Mouse (Mus musculus) ES-E14 (cell line): ENCODE results near the gene Ceacam18. TPM values are rescaled to one million over a fixed set of nuclear protein-coding genes. Genes with fewer than 3 reads are reported as not detected.

ENCODE experiments used
- DNase-seq: peaks from one replicate; pipeline ENCODE4 v3.0.0-alpha.2; 2013; ENCODE audit warnings: low read depth, low spot score
- H3K27ac ChIP-seq: 2 replicates; pipeline ENCODE4 v1.5.1; 2012; ENCODE audit warnings: low read depth, mild to moderate bottlenecking, low read length, moderate library complexity, mixed read lengths; ENCODE audit not compliant: poor library complexity, insufficient read depth, severe bottlenecking
- H3K36me3 ChIP-seq: 2 replicates; pipeline ENCODE4 v1.6.1; 2012; ENCODE audit warnings: mild to moderate bottlenecking, low read length, moderate library complexity, mixed read lengths; ENCODE audit not compliant: control insufficient read depth, poor library complexity, insufficient read depth, severe bottlenecking
- H3K4me1 ChIP-seq, 2 experiments: fragments of 150-350 bp in 1 of 2; sonication (generic) in 1 of 2; 2 replicates each; pipeline ENCODE4 v1.6.1; 2012; ENCODE audit warnings: low read length in 2 of 2, mild to moderate bottlenecking in 1 of 2, mixed read lengths in 1 of 2; ENCODE audit not compliant: control insufficient read depth in 2 of 2, insufficient read depth in 2 of 2, poor library complexity in 1 of 2
- H3K4me3 ChIP-seq, 2 experiments: fragments of 150-350 bp in 1 of 2; sonication (generic) in 1 of 2; 2 replicates each; pipeline ENCODE4 v1.5.1; 2012; ENCODE audit warnings: low read length in 2 of 2, low read depth in 1 of 2, mild to moderate bottlenecking in 1 of 2, mixed read lengths in 1 of 2; ENCODE audit not compliant: insufficient read depth in 1 of 2, poor library complexity in 1 of 2, severe bottlenecking in 1 of 2
- H3K9ac ChIP-seq: 2 replicates; pipeline ENCODE4 v1.6.1; 2012; ENCODE audit warnings: low read depth, mild to moderate bottlenecking, low read length, mixed read lengths; ENCODE audit not compliant: poor library complexity, insufficient read depth, severe bottlenecking
- H3K9me3 ChIP-seq: fragments of 150-350 bp; sonication (generic); 2 replicates; pipeline ENCODE4 v1.6.1; 2012; ENCODE audit warnings: low read depth, mild to moderate bottlenecking, low read length; ENCODE audit not compliant: control insufficient read depth, insufficient read depth
- CHD2 ChIP-seq: IDR thresholded peaks from 2 replicates; pipeline ENCODE4 v1.6.1; 2014; ENCODE audit warnings: mild to moderate bottlenecking, low read depth, low read length, inconsistent platforms
- HCFC1 ChIP-seq: IDR thresholded peaks from 2 replicates; pipeline ENCODE4 v1.6.1; 2012; ENCODE audit warnings: low read length, inconsistent platforms, borderline replicate concordance; ENCODE audit not compliant: insufficient read depth
- MAFK ChIP-seq: IDR thresholded peaks from 2 replicates; pipeline ENCODE4 v1.6.1; 2014; ENCODE audit warnings: mild to moderate bottlenecking, low read depth, low read length, inconsistent platforms; ENCODE audit not compliant: insufficient read depth
- ZC3H11A ChIP-seq: IDR thresholded peaks from 2 replicates; pipeline ENCODE4 v1.6.1; 2012; ENCODE audit warnings: low read depth, mild to moderate bottlenecking, inconsistent platforms, low read length, borderline replicate concordance
- ZNF384 ChIP-seq: IDR thresholded peaks from 2 replicates; pipeline ENCODE4 v1.6.1; 2012; ENCODE audit warnings: low read depth, low read length, inconsistent platforms
- in situ Hi-C, 2 experiments: fragments of 600-800 bp; cut with MboI; formaldehyde crosslinking; loops; one replicate each; pipeline ENCODE4 v1.15.1; 2025; ENCODE audit warnings: low sequenced_read_pairs in 2 of 2, inconsistent platforms in 1 of 2; ENCODE audit not compliant: unreplicated experiment in 2 of 2
- total RNA-seq: library from RNA; depleted of rRNA; stranded (reverse); fragments of 300-350 nt; gene quantifications from 2 replicates; pipeline ENCODE4 v1.2.3, GENCODE M21; 2012

The Ceacam18 gene
- total RNA-seq, 1 experiment = not detected

DNA sequence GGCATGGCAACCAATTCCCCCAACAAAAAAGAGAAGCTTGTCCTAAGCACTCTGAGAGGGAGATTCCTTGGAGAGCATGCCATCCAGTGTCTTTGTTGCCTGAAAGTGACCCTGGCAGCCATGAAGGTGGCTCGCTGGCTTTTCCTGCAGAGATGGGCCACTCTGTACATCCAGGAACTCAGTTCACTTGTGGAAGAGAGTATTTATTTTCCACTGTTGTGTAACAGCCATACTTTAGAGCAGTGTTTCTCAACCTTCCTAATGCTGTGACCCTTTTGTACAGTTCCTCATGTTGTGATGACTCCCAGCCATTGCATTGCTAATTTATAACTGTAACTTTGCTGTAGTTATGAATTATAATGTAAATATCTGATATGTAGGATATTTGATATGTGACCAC lies 2.6 kb downstream of the Ceacam18 start:
- no peaks in the 10 kb centered on the region for H3K9me3 ChIP-seq
- peaks cover 0 to 6% of the 10 kb centered on the region in 2 experiments; a peak in 1 of 4 replicates for H3K4me1 ChIP-seq
- H3K4me3 ChIP-seq = no peak overlapping the region
- no peak overlapping the region for H3K9ac ChIP-seq
- in situ Hi-C loops = no loop called here
- no peak overlapping the region for H3K27ac ChIP-seq
- H3K36me3 ChIP-seq = no peaks in the 10 kb centered on the region
- TF ChIP-seq HCFC1 (no peak), CHD2 (no peak)
- no peak for DNase-seq

- in situ Hi-C loops = no loop called here
- no peak for TF ChIP-seq MAFK
- no peak for TF ChIP-seq ZC3H11A
- TF ChIP-seq ZNF384 = no peak
- TF ChIP-seq HCFC1 = no peak
- TF ChIP-seq CHD2 = no peak
- no peak overlapping the region for H3K27ac ChIP-seq
- no peaks in the 10 kb centered on the region for H3K36me3 ChIP-seq
- no peak overlapping the region for H3K4me3 ChIP-seq
- no peaks in the 10 kb centered on the region for H3K9me3 ChIP-seq
- H3K4me1 ChIP-seq = no peaks in the 10 kb centered on the region; a peak in 1 of 4 replicates
- no peak for DNase-seq
- no peak overlapping the region for H3K9ac ChIP-seq
Measured at GRCm38 (mm10) chr7:43642587-43642986, 8.1 kb downstream of the Ceacam18 start.

DNA sequence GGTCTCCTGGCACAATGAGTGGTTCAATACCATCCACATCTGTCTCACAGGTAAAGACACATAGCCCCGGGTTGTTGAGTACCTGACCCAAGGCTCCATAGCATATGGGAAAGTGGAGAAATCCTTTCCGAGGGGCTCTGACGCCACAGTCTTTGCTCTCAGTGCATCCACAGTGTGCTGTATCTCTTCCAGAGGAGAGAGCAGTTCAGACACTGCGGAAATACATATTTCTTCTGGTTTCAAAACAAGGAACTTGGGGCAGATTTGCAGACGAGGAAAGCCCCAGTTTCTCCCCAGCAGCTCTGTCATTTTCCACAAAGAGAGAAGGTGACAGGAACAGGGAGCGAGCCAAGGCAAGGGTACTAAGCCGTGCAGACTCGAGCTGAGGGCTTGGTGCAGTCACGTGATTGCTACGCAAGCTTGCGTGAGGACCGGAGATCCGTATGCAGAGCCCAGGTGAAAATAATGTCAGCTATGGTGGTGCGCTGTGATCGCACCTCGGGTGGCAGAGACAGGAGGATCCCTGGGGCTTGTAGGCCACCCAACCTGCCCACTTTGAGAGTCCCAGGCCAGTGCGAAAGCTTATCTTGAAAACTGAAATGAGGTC lies 8.6 kb downstream of the Ceacam18 start:
- H3K4me3 ChIP-seq = no peak overlapping the region
- no peak overlapping the region; the same call in 1 of the 2 replicates for H3K9ac ChIP-seq
- H3K9me3 ChIP-seq = no peaks in the 10 kb centered on the region
- no peak for TF ChIP-seq ZNF384
- no peak for TF ChIP-seq ZC3H11A
- no peak for TF ChIP-seq MAFK
- TF ChIP-seq HCFC1 = no peak
- TF ChIP-seq CHD2 = no peak
- no peaks in the 10 kb centered on the region for H3K36me3 ChIP-seq
- no peak overlapping the region for H3K27ac ChIP-seq
- no peaks in the 10 kb centered on the region; a peak in 1 of 4 replicates for H3K4me1 ChIP-seq
- in situ Hi-C loops = no loop called here
- no peak for DNase-seq

- TF ChIP-seq ZC3H11A (no peak), ZNF384 (no peak), MAFK (no peak), CHD2 (no peak), HCFC1 (no peak)
- in situ Hi-C loops = no loop called here
- no peaks in the 10 kb centered on the region for H3K36me3 ChIP-seq
- no peaks in the 10 kb centered on the region for H3K9me3 ChIP-seq
- no peak overlapping the region for H3K4me3 ChIP-seq
- no peak overlapping the region for H3K27ac ChIP-seq
- no peaks in the 10 kb centered on the region for H3K4me1 ChIP-seq
- no peak for DNase-seq
- H3K9ac ChIP-seq = no peak overlapping the region
Measured at GRCm38 (mm10) chr7:43652683-43653082, 18.2 kb downstream of the Ceacam18 start.

DNA sequence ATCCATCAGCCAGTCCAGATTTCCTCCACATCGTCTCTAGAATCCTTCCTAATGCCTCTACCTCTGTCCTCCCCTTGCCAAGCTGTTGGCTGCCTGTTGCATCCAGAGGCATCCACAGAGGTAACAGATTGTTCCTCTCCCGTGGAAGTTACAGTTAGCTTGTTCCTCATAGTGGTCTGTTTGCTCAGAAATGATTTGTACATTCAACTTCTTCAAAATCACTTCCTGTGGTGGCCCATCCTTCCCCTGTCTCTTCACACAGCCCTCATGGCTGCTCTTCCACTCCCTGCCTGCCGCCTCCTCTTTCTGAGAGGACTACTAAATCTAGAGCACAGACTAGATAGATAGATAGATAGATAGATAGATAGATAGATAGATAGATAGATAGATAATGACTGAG lies 20.0 kb downstream of the Ceacam18 start:
- Histone ChIP-seq H3K27ac (no peak overlapping the region), H3K9me3 (no peaks in the 10 kb centered on the region), H3K4me1 (no peaks in the 10 kb centered on the region), H3K9ac (no peak overlapping the region), H3K36me3 (no peaks in the 10 kb centered on the region), H3K4me3 (no peak overlapping the region)
- in situ Hi-C loops = no loop called here
- no peak for DNase-seq
- no peak for TF ChIP-seq MAFK
